Mouse (Mus musculus) frontal cortex, postnatal 10 days (tissue): ENCODE data around the gene Shc3.

ENCODE experiments used
- DNase-seq, 2 experiments: peaks; one replicate each; pipeline ENCODE4 v3.0.0; 2022; ENCODE audit warnings: low spot score in 2 of 2, mixed read lengths in 1 of 2

Gene Shc3

DNA sequence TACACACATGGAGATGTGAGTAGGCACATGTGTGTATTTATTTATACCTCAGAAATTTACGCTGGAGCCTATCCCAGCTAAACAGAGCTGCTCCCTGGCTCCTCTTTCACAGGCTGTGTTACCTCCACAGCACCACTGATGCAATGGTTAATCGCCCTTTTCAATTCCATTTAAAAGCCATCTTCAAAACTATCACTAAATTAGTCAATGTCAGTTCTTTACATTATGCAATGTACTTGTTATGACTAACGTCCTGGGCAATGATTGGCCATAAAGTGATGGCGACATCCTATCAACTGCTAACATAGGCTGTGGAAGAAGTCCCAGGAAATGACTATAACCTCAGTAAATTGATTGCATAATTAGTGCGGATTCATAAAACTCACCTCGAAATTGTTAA is 187.7 kb downstream of the Shc3 start:
- no peak for DNase-seq
